Mouse (Mus musculus): Measurements from ENCODE around the gene Lrrc8c.

DNA sequence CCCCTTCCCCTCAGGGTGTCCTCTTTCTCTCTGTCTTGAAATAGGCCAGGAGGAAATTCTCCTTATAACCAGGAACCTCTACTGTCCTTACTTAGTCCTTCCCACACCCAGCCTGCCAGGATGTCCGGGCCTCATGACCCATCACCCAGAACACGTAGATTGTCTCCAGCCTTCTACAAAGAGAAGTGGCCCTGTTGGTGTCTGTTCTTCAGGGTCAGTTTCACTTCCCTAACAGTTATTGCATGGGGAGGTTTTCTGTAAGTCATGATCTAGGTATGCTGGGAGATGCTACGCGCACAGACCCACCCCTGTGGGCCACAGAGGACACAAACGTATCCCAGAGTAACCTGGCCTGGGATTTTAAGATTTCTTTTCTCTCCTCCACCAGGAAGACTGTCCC, 142.7 kb downstream of the Lrrc8c start:
- TF ChIP-seq CTCF (IDR thresholded peaks at IDR 0.05; ENCODE audit: borderline replicate concordance, insufficient read depth, low read depth, low read length) (no peak), POLR2A (IDR thresholded peaks at IDR 0.05; ENCODE audit: borderline replicate concordance, insufficient read depth, low read length) (no peak)
